In genomic region chr11:33943565-33943964, GRCm38 (mm10) we compare ENCODE assay signal across 32 mouse cellular contexts. TPM values are rescaled to one million over a fixed set of nuclear protein-coding genes. Genes with fewer than 3 reads are reported as not detected.
"Had no signal": no experiment of that assay in that cellular context is flagged by ENCODE, and none has a peak within 500 bp of the region (broad histone marks: within the 10 kb centered on the region; RNA-seq: fewer than 3 reads in every experiment).

No protein-coding gene starts in this region.

- H3K9ac ChIP-seq: heart, embryonic 12.5 days; heart, embryonic 13.5 days; heart, embryonic 15.5 days; hindbrain, embryonic 12.5 days; hindbrain, embryonic 13.5 days; hindbrain, embryonic 14.5 days; hindbrain, embryonic 15.5 days; intestine, embryonic 15.5 days; kidney, embryonic 15.5 days had no signal

- H3K27ac ChIP-seq: heart, embryonic 10.5 days; heart, embryonic 13.5 days; heart, embryonic 15.5 days; hindbrain, embryonic 12.5 days; hindbrain, embryonic 13.5 days; hindbrain, embryonic 14.5 days; hindbrain, embryonic 15.5 days; hindbrain, postnatal 0 days; intestine, embryonic 15.5 days; kidney, embryonic 15.5 days; kidney, postnatal 0 days; layer of hippocampus, adult 2 months; left cerebral cortex, adult 2 months had no signal

- DNase-seq: heart, postnatal 36 days; kidney, adult 11 months; kidney, adult 18-20 months; kidney, adult 2 months; kidney, adult 8-10 months; kidney, postnatal 14 days; kidney, postnatal 25 days; layer of hippocampus, adult 9-11 months; layer of hippocampus, postnatal 36 days had no signal

- H3K27me3 ChIP-seq: heart, embryonic 12.5 days; heart, embryonic 13.5 days; heart, embryonic 15.5 days; hindbrain, embryonic 12.5 days; hindbrain, embryonic 13.5 days; hindbrain, embryonic 15.5 days; intestine, embryonic 15.5 days; kidney, embryonic 15.5 days had no signal

- ATAC-seq: hindbrain, postnatal 0 days; inflammation-experienced regulatory T-cells, adult 6 months; intestine, embryonic 15.5 days; intestine, embryonic 16.5 days; intestine, postnatal 0 days had no signal

- H3K4me1 ChIP-seq: heart, embryonic 10.5 days; heart, embryonic 12.5 days; heart, embryonic 13.5 days; heart, embryonic 15.5 days; intestine, embryonic 15.5 days; kidney, embryonic 15.5 days had no signal

- H3K4me3 ChIP-seq: heart, embryonic 10.5 days; heart, embryonic 12.5 days; heart, embryonic 13.5 days; heart, embryonic 15.5 days; hindbrain, embryonic 12.5 days; hindbrain, embryonic 13.5 days; hindbrain, embryonic 15.5 days; intestine, embryonic 15.5 days; kidney, embryonic 15.5 days; layer of hippocampus, adult 2 months; left cerebral cortex, adult 2 months had no signal

- H3K4me2 ChIP-seq: heart, embryonic 11.5 days; heart, embryonic 12.5 days; heart, embryonic 13.5 days; heart, embryonic 15.5 days; hindbrain, embryonic 12.5 days; hindbrain, embryonic 13.5 days; hindbrain, embryonic 14.5 days; hindbrain, embryonic 15.5 days; intestine, embryonic 15.5 days; kidney, embryonic 15.5 days had no signal

- H3K36me3 ChIP-seq: heart, embryonic 10.5 days; heart, embryonic 12.5 days; heart, embryonic 13.5 days; heart, embryonic 15.5 days; hindbrain, embryonic 12.5 days; hindbrain, embryonic 13.5 days; hindbrain, embryonic 15.5 days; intestine, embryonic 15.5 days; kidney, embryonic 15.5 days had no signal

- H3K9me3 ChIP-seq: heart, embryonic 10.5 days; heart, embryonic 13.5 days; heart, embryonic 15.5 days; hindbrain, embryonic 12.5 days; hindbrain, embryonic 13.5 days; hindbrain, embryonic 15.5 days; intestine, embryonic 15.5 days; kidney, embryonic 15.5 days had no signal

RNA-seq across cellular contexts. Expression of gene Kcnmb1, which starts 19.2 kb away (rescaled TPM):
- total RNA-seq: hematopoietic stem cell, adult 5-6 weeks had no signal

RNA-seq across cellular contexts. Expression of gene Kcnip1, which starts 49.4 kb away (rescaled TPM):
- total RNA-seq: heart, postnatal 10 days; heart, postnatal 14 days; heart, postnatal 25 days; heart, postnatal 4 days; hematopoietic stem cell, adult 5-6 weeks had no signal
- polyA plus RNA-seq: heart, embryonic 15.5 days; kidney, adult 2 months had no signal
